Mouse (Mus musculus) kidney, adult 2 months (tissue): ENCODE results near the gene Ttll12. TPM values are rescaled to one million over a fixed set of nuclear protein-coding genes. Genes with fewer than 3 reads are reported as not detected.

Experiments used
- DNase-seq: peaks from one replicate; pipeline ENCODE4 v3.0.0; 2021
- H3K27ac ChIP-seq: fragments of 200-500 bp; 2 replicates; pipeline ENCODE4 v1.5.1; 2012; ENCODE audit warnings: low read depth, low read length, control low read depth, inconsistent platforms; ENCODE audit not compliant: insufficient read depth
- H3K27me3 ChIP-seq: fragments of 200-500 bp; replicated peaks from 2 replicates; pipeline ENCODE4 v1.6.1; 2012; ENCODE audit warnings: mild to moderate bottlenecking, moderate library complexity, low read length, inconsistent platforms; ENCODE audit not compliant: control insufficient read depth, insufficient read depth
- H3K36me3 ChIP-seq: fragments of 200-500 bp; 2 replicates; pipeline ENCODE4 v1.6.1; 2012; ENCODE audit warnings: mild to moderate bottlenecking, moderate library complexity, low read length, inconsistent platforms; ENCODE audit not compliant: control insufficient read depth, insufficient read depth
- H3K4me1 ChIP-seq: fragments of 200-500 bp; 2 replicates; pipeline ENCODE4 v1.6.1; 2011; ENCODE audit warnings: low read length; ENCODE audit not compliant: control insufficient read depth, insufficient read depth
- H3K4me3 ChIP-seq: fragments of 200-500 bp; 2 replicates; pipeline ENCODE4 v1.5.1; 2011; ENCODE audit warnings: mild to moderate bottlenecking, low read depth, low read length, control low read depth; ENCODE audit not compliant: insufficient read depth
- CTCF ChIP-seq: fragments of 200-500 bp; conservative IDR thresholded peaks from 2 replicates; pipeline ENCODE4 v1.5.1; 2011; ENCODE audit warnings: low read depth, mild to moderate bottlenecking, control low read depth, low read length, moderate library complexity, mixed read lengths; ENCODE audit not compliant: insufficient read depth, insufficient read length
- POLR2A ChIP-seq: fragments of 200-500 bp; IDR thresholded peaks from one replicate; pipeline ENCODE4 v1.6.1; 2011; ENCODE audit warnings: low read depth, low read length, control low read depth
- WGBS: fragments of 180-500 bp; shearing (Covaris S2); methylation state at CpG from one replicate; pipeline ENCODE4 v1.1.7; 2018; 5-methylcytosine and 5-hydroxymethylcytosine counted together
- polyA plus RNA-seq: library from polyadenylated mRNA; depleted of rRNA; stranded (reverse); fragments of >200 nt; gene quantifications from 2 replicates; pipeline ENCODE4 v1.2.3, GENCODE M21; 2012

Gene Ttll12
- polyA plus RNA-seq, 1 experiment, result 18.0 TPM

GRCm38 (mm10) chr15:83583419-83584156 is 11.4 kb downstream of the Ttll12 start:
- Histone ChIP-seq H3K27me3 (no peaks in the 10 kb centered on the region), H3K27ac (no peak overlapping the region), H3K36me3 (no peaks in the 10 kb centered on the region), H3K4me1 (no peaks in the 10 kb centered on the region), H3K4me3 (no peak overlapping the region)
- 71% methylated on average over 8 of the region's 8 CpGs for WGBS
- TF ChIP-seq CTCF, result peak; percentile 79
- no peak for TF ChIP-seq POLR2A
- DNase-seq, result peak; percentile 78

DNA sequence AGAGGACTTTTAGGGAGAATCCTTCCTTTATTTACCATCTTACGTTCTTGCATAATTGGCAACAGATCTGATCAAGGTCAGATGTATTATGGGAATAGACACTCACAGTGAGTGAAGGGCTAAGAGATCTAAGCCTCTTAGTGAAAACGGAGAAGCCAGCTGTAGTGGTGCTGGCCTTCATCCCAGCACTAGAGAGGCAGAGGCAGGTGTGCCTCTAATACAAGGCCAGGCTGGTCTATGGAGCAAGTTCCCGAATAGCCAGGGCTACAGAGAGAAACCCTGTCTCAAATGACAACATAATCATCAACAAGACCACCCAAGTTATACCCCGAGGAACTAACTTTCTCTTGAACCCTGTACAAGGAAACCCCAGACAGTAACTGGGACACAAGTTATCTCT is 12.0 kb downstream of the Ttll12 start:
- H3K4me1 ChIP-seq, result no peaks in the 10 kb centered on the region
- no peak for DNase-seq
- no peaks in the 10 kb centered on the region for H3K36me3 ChIP-seq
- no peak for TF ChIP-seq CTCF
- no peak for TF ChIP-seq POLR2A
- H3K4me3 ChIP-seq, result no peak overlapping the region
- no peak overlapping the region for H3K27ac ChIP-seq
- 79% methylated on average over 4 of the region's 4 CpGs for WGBS
- H3K27me3 ChIP-seq, result no peaks in the 10 kb centered on the region

DNA sequence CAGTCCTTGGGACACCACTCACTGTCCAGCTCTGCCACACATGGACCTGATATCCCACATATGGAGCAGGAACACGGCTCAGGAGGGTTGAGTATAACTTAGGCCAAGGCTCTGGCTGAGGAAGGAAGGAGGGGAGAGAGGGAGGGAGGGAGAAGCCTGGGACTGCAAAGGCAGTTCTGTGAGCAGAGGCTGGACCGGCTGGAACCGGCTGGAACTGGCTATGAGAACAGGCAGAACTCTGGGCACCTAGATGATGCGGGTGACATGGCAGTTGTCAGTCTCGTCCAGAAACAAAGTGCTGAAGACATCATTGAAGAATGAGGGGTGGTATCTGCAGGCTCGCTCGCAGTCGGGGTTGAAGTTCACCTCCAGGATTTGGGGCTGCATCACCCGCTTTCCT is 18.3 kb downstream of the Ttll12 start:
- Histone ChIP-seq H3K36me3 (no peaks in the 10 kb centered on the region), H3K4me1 (0 out of 2 replicates have a peak, but pooled peaks cover 3% of the 10 kb centered on the region), H3K27me3 (no peaks in the 10 kb centered on the region), H3K27ac (no peak overlapping the region), H3K4me3 (no peak overlapping the region)
- TF ChIP-seq CTCF, result no peak
- TF ChIP-seq POLR2A, result no peak
- 81% methylated on average over 9 of the region's 9 CpGs for WGBS
- no peak for DNase-seq

GRCm38 (mm10) chr15:83575543-83575942 is 19.4 kb downstream of the Ttll12 start:
- H3K4me3 ChIP-seq, result no peak overlapping the region
- H3K27ac ChIP-seq, result no peak overlapping the region
- no peaks in the 10 kb centered on the region for H3K27me3 ChIP-seq
- H3K4me1 ChIP-seq, result 0 out of 2 replicates have a peak, but pooled peaks cover 3% of the 10 kb centered on the region
- TF ChIP-seq CTCF, result no peak
- no peak for TF ChIP-seq POLR2A
- no peaks in the 10 kb centered on the region for H3K36me3 ChIP-seq
- DNase-seq, result no peak
- WGBS, result 93% methylated on average over 8 of the region's 8 CpGs

DNA sequence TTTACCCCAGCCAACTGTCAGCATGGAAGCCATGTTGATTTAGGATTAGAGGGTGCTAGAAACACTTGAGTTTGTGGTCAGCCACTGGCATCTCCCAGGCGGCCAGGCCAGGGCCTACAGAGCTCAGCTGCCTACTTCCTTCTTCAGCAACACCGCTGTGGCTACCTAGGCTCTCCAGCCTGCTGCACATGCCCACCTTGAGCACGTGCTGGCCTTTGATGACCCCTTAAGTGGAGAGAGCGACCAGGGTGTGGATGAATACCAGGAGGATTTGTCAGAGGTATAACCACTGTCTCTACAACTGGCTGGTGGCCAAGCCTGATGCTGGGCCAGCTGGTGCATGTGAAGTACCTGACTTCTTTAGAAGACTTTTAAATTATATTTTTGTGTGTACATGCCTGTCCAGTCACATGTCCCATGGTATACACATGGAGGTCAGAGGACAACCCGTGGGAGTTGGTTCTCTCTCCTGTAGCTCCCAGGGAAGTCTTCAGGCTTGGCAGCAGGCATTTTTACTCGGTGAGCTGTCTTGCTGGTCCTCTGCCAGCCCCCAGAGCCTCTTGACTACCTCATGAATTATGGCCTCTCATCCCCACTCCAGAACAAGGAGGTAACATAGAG is 20.1 kb downstream of the Ttll12 start:
- Histone ChIP-seq H3K27me3 (no peaks in the 10 kb centered on the region), H3K27ac (no peak overlapping the region), H3K4me1 (0 out of 2 replicates have a peak, but pooled peaks cover 3% of the 10 kb centered on the region), H3K4me3 (no peak overlapping the region), H3K36me3 (no peaks in the 10 kb centered on the region)
- TF ChIP-seq CTCF (no peak), POLR2A (no peak)
- 67% methylated on average over 6 of the region's 6 CpGs for WGBS
- no peak for DNase-seq

DNA sequence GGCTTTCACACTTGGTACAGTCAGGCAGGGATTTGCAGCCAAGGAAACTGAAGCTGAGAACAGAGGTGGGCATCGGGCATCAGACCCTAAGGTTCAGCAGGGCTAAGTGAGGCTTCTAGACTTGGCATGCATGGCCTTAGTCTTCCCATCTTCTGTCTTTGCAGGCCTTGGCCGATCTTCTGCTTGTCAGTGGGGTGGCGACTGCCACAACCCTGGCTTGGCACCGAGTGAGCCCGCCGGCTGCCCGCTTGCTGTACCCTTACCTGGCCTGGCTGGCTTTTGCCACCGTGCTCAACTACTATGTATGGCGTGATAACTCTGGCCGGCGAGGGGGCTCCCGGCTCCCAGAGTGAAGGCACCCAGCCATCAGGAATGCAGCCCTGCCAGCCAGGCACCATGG is 21.4 kb downstream of the Ttll12 start:
- Histone ChIP-seq H3K27me3 (no peaks in the 10 kb centered on the region), H3K36me3 (no peaks in the 10 kb centered on the region), H3K27ac (no peak overlapping the region), H3K4me3 (no peak overlapping the region), H3K4me1 (0 out of 2 replicates have a peak, but pooled peaks cover 3% of the 10 kb centered on the region)
- TF ChIP-seq POLR2A (no peak), CTCF (no peak)
- 97% methylated on average over 12 of the region's 12 CpGs for WGBS
- DNase-seq, result no peak

- no peaks in the 10 kb centered on the region for H3K27me3 ChIP-seq
Measured at GRCm38 (mm10) chr15:83572132-83572531, 22.8 kb downstream of the Ttll12 start.

More at GRCm38 (mm10) chr15:83572132-83572531, 22.8 kb downstream of the Ttll12 start:
- no peaks in the 10 kb centered on the region for H3K36me3 ChIP-seq
- H3K4me1 ChIP-seq, result 0 out of 2 replicates have a peak, but pooled peaks cover 3% of the 10 kb centered on the region
- H3K4me3 ChIP-seq, result no peak overlapping the region
- DNase-seq, result no peak
- TF ChIP-seq CTCF (no peak), POLR2A (no peak)
- H3K27ac ChIP-seq, result no peak overlapping the region
- WGBS, result 86% methylated on average over 4 of the region's 4 CpGs
